Mouse (Mus musculus): ENCODE measurements at regions not wholly inside any gene's neighbourhood (a gene's known extent, or its start where the extent isn't known, plus 50 kb on each side); places are given as distances from the start of the nearest gene placed in this dataset.

DNA sequence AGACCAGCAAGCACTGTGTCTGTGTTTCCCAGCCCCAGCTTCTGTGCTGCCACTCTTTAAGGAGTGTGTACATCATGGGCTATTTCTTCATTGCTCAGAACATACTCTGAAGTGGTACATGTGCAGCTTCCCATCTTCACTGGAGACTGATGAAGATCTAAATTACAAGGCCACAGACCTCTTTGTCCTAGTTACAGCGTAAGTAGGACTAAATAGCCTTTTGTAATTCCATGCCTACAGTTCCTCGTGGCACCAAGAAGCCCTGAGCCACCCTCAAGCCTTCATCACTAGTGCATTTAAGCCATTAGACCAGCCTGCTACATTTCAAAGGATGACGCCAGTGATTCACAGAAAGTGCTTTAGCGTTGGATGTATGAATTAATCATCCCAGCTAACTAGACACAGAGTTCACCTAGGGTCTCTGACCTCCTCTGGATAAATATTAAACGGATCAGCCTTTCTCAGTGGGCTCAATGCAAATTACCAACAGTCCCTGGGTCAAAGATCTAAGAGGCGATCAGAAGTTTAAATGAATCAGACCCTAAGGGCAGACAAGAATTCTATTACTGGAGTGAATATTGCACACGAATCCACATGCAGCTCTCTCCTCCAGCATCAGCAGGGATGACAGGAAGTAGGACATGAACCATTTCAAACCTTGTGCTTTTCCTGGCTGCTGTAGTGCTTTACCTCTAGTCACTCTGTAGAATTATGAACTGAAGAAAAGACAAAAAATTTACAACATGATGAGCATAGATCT lies 123.0 kb upstream of the Kcnh8 start:
- no peak overlapping the region for H3K4me2 ChIP-seq (replicated peaks; ENCODE audit: low read depth, low read length)
- 61% methylated on average over 7 of the region's 7 CpGs for WGBS
- no peaks in the 10 kb centered on the region for H3K27me3 ChIP-seq (replicated peaks; ENCODE audit: insufficient read depth, low read length)
- H3K36me3 ChIP-seq (ENCODE audit: insufficient read depth, low read length): no peaks in the 10 kb centered on the region
- ATAC-seq (no peak), DNase-seq (ENCODE audit: low spot score) (no peak)
- H3K9me3 ChIP-seq (ENCODE audit: low read length): no peaks in the 10 kb centered on the region
- no peaks in the 10 kb centered on the region for H3K4me1 ChIP-seq (ENCODE audit: insufficient read depth, low read depth, low read length)
- no peak overlapping the region for H3K4me3 ChIP-seq (ENCODE audit: low read depth, low read length)
- H3K9ac ChIP-seq (replicated peaks; ENCODE audit: low read depth): no peak overlapping the region
- H3K27ac ChIP-seq (ENCODE audit: low read length): no peak overlapping the region
- TF ChIP-seq CTCF (IDR thresholded peaks at IDR 0.05) (no peak), EP300 (IDR thresholded peaks at IDR 0.05) (no peak)

- H3K27ac ChIP-seq (ENCODE audit: low read length): no peak overlapping the region
- no peak overlapping the region for H3K4me3 ChIP-seq (ENCODE audit: low read depth, low read length)
- TF ChIP-seq EP300 (IDR thresholded peaks at IDR 0.05) (no peak), CTCF (IDR thresholded peaks at IDR 0.05) (no peak)
- H3K4me2 ChIP-seq (replicated peaks; ENCODE audit: low read depth, low read length): no peak overlapping the region
- no peaks in the 10 kb centered on the region for H3K27me3 ChIP-seq (replicated peaks; ENCODE audit: insufficient read depth, low read length)
- ATAC-seq (no peak), DNase-seq (ENCODE audit: low spot score) (no peak)
- H3K9ac ChIP-seq (replicated peaks; ENCODE audit: low read depth): no peak overlapping the region
- 52% methylated on average over 5 of the region's 5 CpGs for WGBS
- no peaks in the 10 kb centered on the region for H3K36me3 ChIP-seq (ENCODE audit: insufficient read depth, low read length)
- H3K9me3 ChIP-seq (ENCODE audit: low read length): no peaks in the 10 kb centered on the region
- H3K4me1 ChIP-seq (ENCODE audit: insufficient read depth, low read depth, low read length): no peaks in the 10 kb centered on the region
These were observed 122.3 kb upstream of the Kcnh8 start for GRCm38 (mm10) chr17:52480087-52480638.

DNA sequence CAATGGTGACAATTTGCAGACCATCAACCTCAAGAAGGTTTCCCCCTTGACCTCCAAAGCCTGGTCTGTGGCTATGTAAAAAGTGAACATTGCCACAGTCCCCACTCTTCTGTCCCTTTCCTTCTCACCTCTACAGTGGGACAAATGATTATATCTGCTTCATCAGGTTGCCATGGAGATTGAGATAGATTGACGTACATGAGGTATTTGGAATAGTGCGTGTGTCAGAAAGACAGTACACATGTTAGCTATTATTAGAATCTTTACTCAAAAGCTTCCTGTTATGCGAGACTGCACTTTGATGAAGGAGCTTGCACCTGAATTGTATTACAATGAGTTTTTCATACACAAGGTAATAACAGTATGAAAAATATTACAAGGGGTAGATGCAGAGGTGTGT lies 95.7 kb upstream of the Kcnh8 start:
- Histone ChIP-seq H3K9ac (replicated peaks; ENCODE audit: low read depth) (no peak overlapping the region), H3K9me3 (ENCODE audit: low read length) (no peaks in the 10 kb centered on the region), H3K4me2 (replicated peaks; ENCODE audit: low read depth, low read length) (no peak overlapping the region), H3K4me1 (ENCODE audit: insufficient read depth, low read depth, low read length) (no peaks in the 10 kb centered on the region), H3K27me3 (replicated peaks; ENCODE audit: insufficient read depth, low read length) (no peaks in the 10 kb centered on the region), H3K36me3 (ENCODE audit: insufficient read depth, low read length) (no peaks in the 10 kb centered on the region), H3K4me3 (ENCODE audit: low read depth, low read length) (no peak overlapping the region), H3K27ac (ENCODE audit: low read length) (no peak overlapping the region)
- no peak for DNase-seq (ENCODE audit: low spot score)
- no peak for TF ChIP-seq CTCF (IDR thresholded peaks at IDR 0.05)
- no peak for TF ChIP-seq EP300 (IDR thresholded peaks at IDR 0.05)
- ATAC-seq: no peak
- WGBS: 75% methylated on average over 3 of the region's 3 CpGs

- no peak for ATAC-seq
These were observed 72.2 kb upstream of the Kcnh8 start for GRCm38 (mm10) chr17:52530260-52530659.

More at GRCm38 (mm10) chr17:52530260-52530659, 72.2 kb upstream of the Kcnh8 start:
- Histone ChIP-seq H3K4me2 (replicated peaks; ENCODE audit: low read depth, low read length) (no peak overlapping the region), H3K36me3 (ENCODE audit: insufficient read depth, low read length) (no peaks in the 10 kb centered on the region), H3K4me1 (ENCODE audit: insufficient read depth, low read depth, low read length) (no peaks in the 10 kb centered on the region), H3K4me3 (ENCODE audit: low read depth, low read length) (no peak overlapping the region), H3K27ac (ENCODE audit: low read length) (no peak overlapping the region), H3K9ac (replicated peaks; ENCODE audit: low read depth) (no peak overlapping the region), H3K27me3 (replicated peaks; ENCODE audit: insufficient read depth, low read length) (no peaks in the 10 kb centered on the region), H3K9me3 (ENCODE audit: low read length) (no peaks in the 10 kb centered on the region)
- no peak for DNase-seq (ENCODE audit: low spot score)
- TF ChIP-seq EP300 (IDR thresholded peaks at IDR 0.05) (no peak), CTCF (IDR thresholded peaks at IDR 0.05) (no peak)
